Mouse (Mus musculus): ENCODE measurements around the gene Auts2.

DNA sequence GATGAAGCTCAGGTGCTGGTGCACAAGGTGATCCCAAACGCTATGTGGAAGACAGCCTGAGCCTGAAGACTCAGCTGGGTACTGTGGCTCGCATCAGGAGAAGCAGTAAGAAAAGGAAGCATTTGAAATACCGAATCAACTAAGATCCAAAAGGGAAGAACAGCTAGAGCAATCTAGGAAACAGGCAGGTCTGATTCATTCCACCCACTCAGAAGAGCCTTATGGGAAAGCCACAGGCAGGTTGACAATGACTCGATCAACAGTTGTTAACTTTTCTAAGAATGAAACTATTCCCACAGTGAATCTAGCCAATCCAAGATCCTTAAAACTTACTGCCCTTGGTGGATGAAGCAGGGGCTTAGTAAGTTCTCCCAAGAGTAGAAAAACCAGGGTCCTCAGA, 243.4 kb downstream of the Auts2 start:
- no peak for TF ChIP-seq CTCF (IDR thresholded peaks at IDR 0.05)
- no peak for TF ChIP-seq POLR2A (IDR thresholded peaks at IDR 0.05; ENCODE audit: insufficient read depth, low read depth, low read length)
- no peak for TF ChIP-seq EP300 (IDR thresholded peaks at IDR 0.05; ENCODE audit: insufficient read depth, low read depth, low read length)

Measured in heart, adult 2 months (tissue).